Mouse (Mus musculus) hindbrain, embryonic 13.5 days (tissue): ENCODE measurements around the gene Etaa1. TPM values are rescaled to one million over a fixed set of nuclear protein-coding genes. Genes with fewer than 3 reads are reported as not detected.
"Not testable (repeated sequence)": the region's sequence is repeated elsewhere in the genome, so short reads cannot be mapped to it uniquely, and the experiment has no call there.

Experiments
- ATAC-seq: fragments of 200-750 bp; cut with Nextera tagmentation; 2 replicates; pipeline ENCODE4 v1.8.0; 2017; ENCODE audit warnings: moderate TSS enrichment; ENCODE audit not compliant: low FRiP score
- H3K27ac ChIP-seq: fragments of 300-500 bp; sonication (generic); 2 replicates; pipeline ENCODE4 v1.5.1; 2015; ENCODE audit warnings: inconsistent platforms, mild to moderate bottlenecking, moderate library complexity
- H3K27me3 ChIP-seq: fragments of 300-500 bp; sonication (generic); 2 replicates; pipeline ENCODE4 v1.6.1; 2015; ENCODE audit warnings: mild to moderate bottlenecking, inconsistent platforms
- H3K36me3 ChIP-seq: fragments of 300-500 bp; sonication (generic); 2 replicates; pipeline ENCODE4 v1.6.1; 2015; ENCODE audit warnings: mild to moderate bottlenecking, inconsistent platforms
- H3K4me1 ChIP-seq: fragments of 300-500 bp; sonication (generic); replicated peaks from 2 replicates; pipeline ENCODE4 v1.6.1; 2015; ENCODE audit warnings: inconsistent platforms
- H3K4me2 ChIP-seq: fragments of 300-500 bp; sonication (generic); 2 replicates; pipeline ENCODE4 v1.6.1; 2015; ENCODE audit warnings: inconsistent platforms, mild to moderate bottlenecking, moderate library complexity
- H3K4me3 ChIP-seq: fragments of 300-500 bp; sonication (generic); 2 replicates; pipeline ENCODE4 v1.5.1; 2015; ENCODE audit warnings: mild to moderate bottlenecking, inconsistent platforms
- H3K9ac ChIP-seq: fragments of 300-500 bp; sonication (generic); 2 replicates; pipeline ENCODE4 v1.6.1; 2015; ENCODE audit warnings: mild to moderate bottlenecking, inconsistent platforms
- H3K9me3 ChIP-seq: fragments of 300-500 bp; sonication (generic); 2 replicates; pipeline ENCODE4 v1.6.1; 2016; ENCODE audit warnings: inconsistent platforms
- WGBS: fragments of 180-500 bp; shearing (Covaris S2); methylation state at CpG from one replicate; pipeline ENCODE4 v1.1.7; 2015; 5-methylcytosine and 5-hydroxymethylcytosine counted together
- polyA plus RNA-seq: library from polyadenylated mRNA; unstranded; fragments of >200 nt; fragmentation: Nextera tagmentation; extraction: Ambion mirVana; gene quantifications from 2 replicates; pipeline ENCODE4 v1.2.1, GENCODE M21; 2015

Gene Etaa1
- polyA plus RNA-seq, 1 experiment from 2014 or later: 9.4 TPM

GRCm38 (mm10) chr11:17900996-17901395, 52.7 kb downstream of the Etaa1 start:
- H3K27me3 ChIP-seq, H3K4me1 ChIP-seq, H3K27ac ChIP-seq, H3K36me3 ChIP-seq, H3K4me3 ChIP-seq, H3K4me2 ChIP-seq, H3K9me3 ChIP-seq, H3K9ac ChIP-seq, ATAC-seq: not testable (repeated sequence)
- 84% methylated on average over 4 of the region's 4 CpGs for WGBS
